22 mouse cellular contexts compared by ENCODE assay signal in genomic region chr2:48589709-48590108, GRCm38 (mm10).
A peak's percentile ranks its signal among the peaks of the same experiment; 100 is the strongest.
DNase-seq lines count a peak whose midpoint lies in the region; ATAC-seq and TF ChIP-seq lines count a peak whose summit lies in the region.
"Had no signal": no experiment of that assay in that cellular context is flagged by ENCODE, and none has a peak within 500 bp of the region (broad histone marks: within the 10 kb centered on the region; RNA-seq: fewer than 3 reads in every experiment).

No protein-coding gene starts in this region.

- DNase-seq in heart, adult 11 months = peak; percentile 3
- DNase-seq in limb, embryonic 10.5 days (ENCODE audit: low spot score) = no peak
- DNase-seq in limb, embryonic 14.5 days (ENCODE audit: low spot score) = peak; percentile 41
- no peak for DNase-seq in frontal cortex, adult 2 months (ENCODE audit: extremely low spot score in 1 of 2, low spot score in 1 of 2)
- DNase-seq: adrenal gland, adult 2 months; adrenal gland, adult 8-10 months; adrenal gland, postnatal 10 days; adrenal gland, postnatal 14 days; adrenal gland, postnatal 25 days; adrenal gland, postnatal 36 days; B cell, adult 2 months; cerebellum, adult 11 months; cerebellum, adult 11-12 months had no signal

- no peaks in the 10 kb centered on the region for H3K27me3 ChIP-seq in heart, embryonic 12.5 days (replicated peaks)
- H3K27me3 ChIP-seq in limb, embryonic 12.5 days = no peaks in the 10 kb centered on the region
- H3K27me3 ChIP-seq in limb, embryonic 10.5 days (ENCODE audit: low read depth, poor library complexity, severe bottlenecking) = no peaks in the 10 kb centered on the region
- H3K27me3 ChIP-seq in limb, embryonic 13.5 days = no peaks in the 10 kb centered on the region
- H3K27me3 ChIP-seq in limb, embryonic 14.5 days (ENCODE audit: control insufficient read depth, insufficient read depth, low read length) = no peaks in the 10 kb centered on the region
- H3K27me3 ChIP-seq: CH12.LX, Patski had no signal

- H3K9ac ChIP-seq in heart, embryonic 12.5 days = no peak overlapping the region
- H3K9ac ChIP-seq in limb, embryonic 12.5 days (replicated peaks) = no peak overlapping the region
- no peak overlapping the region for H3K9ac ChIP-seq in limb, embryonic 13.5 days
- no peak overlapping the region for H3K9ac ChIP-seq in limb, embryonic 14.5 days (ENCODE audit: low read depth, low read length, severe bottlenecking)

- H3K27ac ChIP-seq in heart, embryonic 12.5 days (ENCODE audit: poor library complexity, severe bottlenecking) = no peak overlapping the region
- peak overlapping the region; percentile 83 for H3K27ac ChIP-seq in limb, embryonic 12.5 days
- no peak overlapping the region; the same call in 1 of the 2 replicates for H3K27ac ChIP-seq in limb, embryonic 10.5 days
- H3K27ac ChIP-seq in limb, embryonic 13.5 days = peak overlapping the region; percentile 61; the same call in 1 of the 2 replicates
- H3K27ac ChIP-seq in limb, embryonic 14.5 days (replicated peaks; ENCODE audit: low read depth, low read length) = no peak overlapping the region

- no peak for TF ChIP-seq POLR2A in limb, embryonic 14.5 days (IDR thresholded peaks at IDR 0.05; ENCODE audit: borderline replicate concordance, extremely low read depth, insufficient read depth, insufficient read length)

- H3K36me3 ChIP-seq in heart, embryonic 12.5 days = no peaks in the 10 kb centered on the region
- H3K36me3 ChIP-seq in limb, embryonic 12.5 days = no peaks in the 10 kb centered on the region
- no peaks in the 10 kb centered on the region for H3K36me3 ChIP-seq in limb, embryonic 10.5 days
- no peaks in the 10 kb centered on the region for H3K36me3 ChIP-seq in limb, embryonic 13.5 days
- H3K36me3 ChIP-seq in limb, embryonic 14.5 days (ENCODE audit: control insufficient read depth, insufficient read depth, low read length) = no peaks in the 10 kb centered on the region
- H3K36me3 ChIP-seq: G1E had no signal

- no peak for ATAC-seq in heart, embryonic 12.5 days (ENCODE audit: insufficient number of reproducible peaks, low FRiP score)
- ATAC-seq in limb, embryonic 12.5 days (ENCODE audit: insufficient number of reproducible peaks, insufficient read depth, low FRiP score, low TSS enrichment, low read depth) = peak; percentile 79; the same call in 1 of the 2 replicates
- ATAC-seq in limb, embryonic 13.5 days (ENCODE audit: low FRiP score, low read depth) = peak; percentile 64; the same call in 1 of the 2 replicates
- peak; percentile 65 for ATAC-seq in limb, embryonic 14.5 days (ENCODE audit: low FRiP score, low read depth)
- ATAC-seq in erythroid progenitor cell, adult 5-6 weeks (replicated peaks; ENCODE audit: low FRiP score, poor library complexity, severe bottlenecking) = no peak
- ATAC-seq: activated CD4-positive, CD25-positive, alpha-beta regulatory T cell, adult 4 months; CD4-positive, CD25-positive, alpha-beta regulatory T cell, adult 4 months; Patski had no signal

- no peaks in the 10 kb centered on the region for H3K9me3 ChIP-seq in heart, embryonic 12.5 days (replicated peaks)
- no peaks in the 10 kb centered on the region for H3K9me3 ChIP-seq in limb, embryonic 12.5 days
- H3K9me3 ChIP-seq in limb, embryonic 10.5 days (replicated peaks) = no peaks in the 10 kb centered on the region
- no peaks in the 10 kb centered on the region for H3K9me3 ChIP-seq in limb, embryonic 13.5 days
- H3K9me3 ChIP-seq in limb, embryonic 14.5 days (ENCODE audit: control insufficient read depth, low read length) = no peaks in the 10 kb centered on the region
- H3K9me3 ChIP-seq: G1E had no signal

- H3K4me1 ChIP-seq in heart, embryonic 12.5 days (replicated peaks) = no peaks in the 10 kb centered on the region
- peaks cover 28% of the 10 kb centered on the region for H3K4me1 ChIP-seq in limb, embryonic 12.5 days (replicated peaks)
- H3K4me1 ChIP-seq in limb, embryonic 10.5 days = peaks cover 22% of the 10 kb centered on the region; the same call in 1 of the 2 replicates
- peaks cover 25% of the 10 kb centered on the region for H3K4me1 ChIP-seq in limb, embryonic 13.5 days
- peaks cover 9% of the 10 kb centered on the region for H3K4me1 ChIP-seq in limb, embryonic 14.5 days (ENCODE audit: control insufficient read depth, insufficient read depth, low read length)

- H3K4me3 ChIP-seq in heart, embryonic 12.5 days = no peak overlapping the region
- H3K4me3 ChIP-seq in limb, embryonic 12.5 days (replicated peaks) = no peak overlapping the region
- no peak overlapping the region for H3K4me3 ChIP-seq in limb, embryonic 10.5 days
- H3K4me3 ChIP-seq in limb, embryonic 13.5 days = no peak overlapping the region
- no peak overlapping the region for H3K4me3 ChIP-seq in limb, embryonic 14.5 days (replicated peaks; ENCODE audit: low read length)

- no peak overlapping the region for H3K4me2 ChIP-seq in heart, embryonic 12.5 days
- no peak overlapping the region for H3K4me2 ChIP-seq in limb, embryonic 12.5 days
- H3K4me2 ChIP-seq in limb, embryonic 13.5 days (replicated peaks) = no peak overlapping the region
- no peak overlapping the region for H3K4me2 ChIP-seq in limb, embryonic 14.5 days (replicated peaks; ENCODE audit: low read depth, low read length, severe bottlenecking)

Comparison
In these comparisons a context has a peak if more than half of its experiments do, and no peak if none do; other contexts are left out.
1. DNase-seq: peak in heart, adult 11 months (single experiment) and limb, embryonic 14.5 days (single experiment); none in limb, embryonic 10.5 days (single experiment) and frontal cortex, adult 2 months (0 of 2).
2. H3K27ac ChIP-seq: peak in limb, embryonic 12.5 days (single experiment) and limb, embryonic 13.5 days (single experiment); none in heart, embryonic 12.5 days (single experiment), limb, embryonic 10.5 days (single experiment) and limb, embryonic 14.5 days (single experiment).
3. ATAC-seq: peak in limb, embryonic 12.5 days (single experiment), limb, embryonic 13.5 days (single experiment) and limb, embryonic 14.5 days (single experiment); none in heart, embryonic 12.5 days (single experiment) and erythroid progenitor cell, adult 5-6 weeks (single experiment).